Mouse (Mus musculus) heart, embryonic 14.5 days (tissue): Measurements from ENCODE around the gene Wnt3a. TPM values are rescaled to one million over a fixed set of nuclear protein-coding genes. Genes with fewer than 3 reads are reported as not detected.
A peak's percentile ranks its signal among the peaks of the same experiment; 100 is the strongest.

Experiments used
- ATAC-seq: fragments of 200-750 bp; cut with Nextera tagmentation; 2 replicates; pipeline ENCODE4 v1.8.0; 2017; ENCODE audit warnings: low read depth, moderate TSS enrichment; ENCODE audit not compliant: insufficient number of reproducible peaks, insufficient read depth, low FRiP score
- H3K27ac ChIP-seq, 2 experiments: fragments of 200-500 bp in 1 of 2; fragments of 300-500 bp in 1 of 2; sonication (generic) in 1 of 2; replicated peaks in 1 of 2; 2 replicates each; pipeline ENCODE4 v1.5.1; 2012 to 2014; ENCODE audit warnings: low read depth in 2 of 2, low read length in 2 of 2, control low read depth in 1 of 2, mild to moderate bottlenecking in 1 of 2, mixed read lengths in 1 of 2; ENCODE audit not compliant: control insufficient read depth in 1 of 2, insufficient read depth in 1 of 2
- H3K27me3 ChIP-seq: fragments of 300-500 bp; sonication (generic); 2 replicates; pipeline ENCODE4 v1.6.1; 2014; ENCODE audit warnings: mild to moderate bottlenecking, low read length, control low read depth; ENCODE audit not compliant: control insufficient read depth, insufficient read depth
- H3K36me3 ChIP-seq: fragments of 300-500 bp; sonication (generic); 2 replicates; pipeline ENCODE4 v1.6.1; 2014; ENCODE audit warnings: mild to moderate bottlenecking, control low read depth, low read length, mixed read lengths; ENCODE audit not compliant: control insufficient read depth, insufficient read depth
- H3K4me1 ChIP-seq, 2 experiments: fragments of 200-500 bp in 1 of 2; fragments of 300-500 bp in 1 of 2; sonication (generic) in 1 of 2; 2 replicates each; pipeline ENCODE4 v1.6.1; 2012 to 2014; ENCODE audit warnings: low read length in 2 of 2, control low read depth in 1 of 2, mixed read lengths in 1 of 2; ENCODE audit not compliant: control insufficient read depth in 2 of 2, insufficient read depth in 2 of 2
- H3K4me2 ChIP-seq: fragments of 300-500 bp; sonication (generic); 2 replicates; pipeline ENCODE4 v1.6.1; 2014; ENCODE audit warnings: mild to moderate bottlenecking, low read length
- H3K4me3 ChIP-seq, 2 experiments: fragments of 200-500 bp in 1 of 2; fragments of 300-500 bp in 1 of 2; sonication (generic) in 1 of 2; 2 replicates each; pipeline ENCODE4 v1.5.1; 2012 to 2014; ENCODE audit warnings: low read length in 2 of 2, mild to moderate bottlenecking in 2 of 2, control low read depth in 1 of 2, low read depth in 1 of 2, moderate library complexity in 1 of 2; ENCODE audit not compliant: control insufficient read depth in 1 of 2, insufficient read depth in 1 of 2
- H3K9ac ChIP-seq: fragments of 300-500 bp; sonication (generic); 2 replicates; pipeline ENCODE4 v1.6.1; 2014; ENCODE audit warnings: mild to moderate bottlenecking, low read length
- H3K9me3 ChIP-seq: fragments of 300-500 bp; sonication (generic); 2 replicates; pipeline ENCODE4 v1.6.1; 2016; ENCODE audit warnings: low read length, control low read depth; ENCODE audit not compliant: control insufficient read depth
- WGBS: fragments of 180-500 bp; shearing (Covaris S2); extraction: QIAGEN DNeasy Blood & Tissue Kit; methylation state at CpG from one replicate; pipeline ENCODE4 v1.1.7; 2014; 5-methylcytosine and 5-hydroxymethylcytosine counted together
- polyA plus RNA-seq: library from polyadenylated mRNA; unstranded; fragments of >200 nt; fragmentation: Nextera tagmentation; extraction: Ambion mirVana; gene quantifications from 2 replicates; pipeline ENCODE4 v1.2.1, GENCODE M21; 2014

Gene Wnt3a
- polyA plus RNA-seq, 1 experiment from 2014 or later, result not detected

DNA sequence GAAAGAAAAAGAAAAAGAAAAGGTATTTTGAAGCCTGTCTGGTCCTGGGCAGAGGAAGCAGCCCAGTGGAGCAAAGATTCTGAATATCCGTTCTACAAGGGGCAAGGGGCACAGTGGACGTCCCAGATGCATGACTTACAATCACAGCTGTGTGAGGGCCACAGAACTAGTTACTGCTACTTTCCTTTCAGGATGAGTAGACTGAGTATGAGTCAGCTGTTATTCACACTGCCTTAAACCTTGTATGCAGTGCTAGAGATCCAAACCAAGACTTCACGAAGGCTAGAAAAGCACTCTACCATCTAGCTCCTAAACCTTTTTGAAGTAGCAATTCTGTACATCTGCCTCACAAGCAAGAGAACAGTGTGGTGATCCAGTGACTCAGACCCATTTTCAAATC, 64.3 kb downstream of the Wnt3a start:
- Histone ChIP-seq H3K27ac (0 out of 4 replicates have a peak overlapping the region, but pooled peaks of 1 of the 2 experiments have one; percentile 2), H3K36me3 (peaks cover 16% of the 10 kb centered on the region), H3K4me1 (peaks cover 11 to 60% of the 10 kb centered on the region in 2 experiments), H3K4me2 (peak overlapping the region; percentile 88), H3K4me3 (peak overlapping the region; percentile 89 to 99; a peak in 3 of 4 replicates), H3K9me3 (no peaks in the 10 kb centered on the region), H3K27me3 (no peaks in the 10 kb centered on the region), H3K9ac (peak overlapping the region; percentile 100)
- 38% methylated on average over 3 of the region's 3 CpGs for WGBS
- ATAC-seq, result no peak

- WGBS, result 28% methylated on average over 2 of the region's 2 CpGs
- H3K4me2 ChIP-seq, result peak overlapping the region; percentile 88
- H3K27ac ChIP-seq, result no peak overlapping the region
- no peak for ATAC-seq
- no peak overlapping the region for H3K4me3 ChIP-seq
- no peak overlapping the region for H3K9ac ChIP-seq
- no peaks in the 10 kb centered on the region for H3K9me3 ChIP-seq
- no peaks in the 10 kb centered on the region for H3K27me3 ChIP-seq
- peaks cover 11 to 69% of the 10 kb centered on the region in 2 experiments for H3K4me1 ChIP-seq
- H3K36me3 ChIP-seq, result peaks cover 19% of the 10 kb centered on the region
These were observed 65.4 kb downstream of the Wnt3a start for GRCm38 (mm10) chr11:59225167-59225566.

DNA sequence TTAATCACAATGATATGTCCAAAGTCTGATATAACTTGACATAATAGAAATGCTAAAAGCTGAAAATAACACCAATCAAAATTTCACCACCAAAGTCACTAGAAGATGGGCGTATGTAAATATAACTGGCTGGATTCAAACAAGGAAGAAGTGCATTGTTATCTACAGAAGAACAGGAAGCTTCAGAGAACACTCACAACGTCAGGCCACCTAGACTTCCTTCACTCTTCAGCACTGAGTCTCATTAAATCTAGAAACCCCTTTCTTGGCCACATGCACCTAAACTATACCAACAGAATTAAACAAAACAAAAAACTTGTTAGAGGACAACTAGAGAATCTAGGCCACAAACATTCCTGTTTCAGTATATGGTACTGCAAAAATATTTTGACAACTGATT, 66.1 kb downstream of the Wnt3a start:
- H3K9me3 ChIP-seq, result no peaks in the 10 kb centered on the region
- no peak overlapping the region for H3K4me3 ChIP-seq
- H3K4me1 ChIP-seq, result peaks cover 11 to 69% of the 10 kb centered on the region in 2 experiments
- ATAC-seq, result no peak
- no peaks in the 10 kb centered on the region for H3K27me3 ChIP-seq
- H3K27ac ChIP-seq, result no peak overlapping the region
- H3K36me3 ChIP-seq, result peaks cover 26% of the 10 kb centered on the region
- 29% methylated on average over 2 of the region's 2 CpGs for WGBS
- peak overlapping the region; percentile 88 for H3K4me2 ChIP-seq
- peak overlapping the region; percentile 27; the same call in 1 of the 2 replicates for H3K9ac ChIP-seq

GRCm38 (mm10) chr11:59224025-59224424, 66.5 kb downstream of the Wnt3a start:
- H3K4me1 ChIP-seq, result peaks cover 11 to 70% of the 10 kb centered on the region in 2 experiments
- no peaks in the 10 kb centered on the region for H3K9me3 ChIP-seq
- 85% methylated on average over 3 of the region's 3 CpGs for WGBS
- no peaks in the 10 kb centered on the region for H3K27me3 ChIP-seq
- peaks cover 29% of the 10 kb centered on the region for H3K36me3 ChIP-seq
- peak overlapping the region; percentile 27; the same call in 1 of the 2 replicates for H3K9ac ChIP-seq
- no peak overlapping the region for H3K4me3 ChIP-seq
- peak overlapping the region; percentile 88; the same call in 1 of the 2 replicates for H3K4me2 ChIP-seq
- 0 out of 4 replicates have a peak overlapping the region, but pooled peaks of 1 of the 2 experiments have one; percentile 7 for H3K27ac ChIP-seq
- ATAC-seq, result no peak

DNA sequence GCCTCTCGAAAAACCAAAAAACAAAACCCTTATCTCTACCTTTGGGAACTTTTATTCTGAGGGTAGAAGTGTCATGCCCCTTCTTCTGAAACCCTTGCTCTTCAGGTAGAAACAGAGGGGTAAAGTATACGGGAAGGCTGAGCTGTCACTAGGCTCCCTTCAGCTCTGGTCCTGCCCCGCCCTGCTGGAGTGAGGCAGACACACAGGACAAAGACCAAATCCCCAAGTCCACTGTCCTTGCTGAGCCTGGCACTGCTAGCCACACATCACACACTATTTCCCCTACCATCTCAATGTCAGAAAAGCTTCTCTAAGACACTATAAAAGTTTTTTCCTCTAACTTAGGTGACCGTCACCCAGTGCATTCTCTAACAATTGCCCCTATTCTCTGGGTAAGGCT, 68.2 kb downstream of the Wnt3a start:
- no peak overlapping the region for H3K4me3 ChIP-seq
- H3K36me3 ChIP-seq, result peaks cover 44% of the 10 kb centered on the region
- WGBS, result 81% methylated on average over 4 of the region's 4 CpGs
- H3K27ac ChIP-seq, result no peak overlapping the region
- peaks cover 7 to 81% of the 10 kb centered on the region in 2 experiments for H3K4me1 ChIP-seq
- no peak overlapping the region for H3K4me2 ChIP-seq
- no peaks in the 10 kb centered on the region for H3K9me3 ChIP-seq
- no peaks in the 10 kb centered on the region for H3K27me3 ChIP-seq
- ATAC-seq, result no peak
- H3K9ac ChIP-seq, result no peak overlapping the region

- H3K4me1 ChIP-seq, result peaks cover 7 to 83% of the 10 kb centered on the region in 2 experiments
- H3K9me3 ChIP-seq, result no peaks in the 10 kb centered on the region
- H3K27ac ChIP-seq, result no peak overlapping the region
- H3K4me2 ChIP-seq, result no peak overlapping the region
- no peak for ATAC-seq
- H3K9ac ChIP-seq, result no peak overlapping the region
- no peaks in the 10 kb centered on the region for H3K27me3 ChIP-seq
- H3K4me3 ChIP-seq, result no peak overlapping the region
- H3K36me3 ChIP-seq, result peaks cover 44% of the 10 kb centered on the region
These were observed 68.9 kb downstream of the Wnt3a start for GRCm38 (mm10) chr11:59221604-59222003.

DNA sequence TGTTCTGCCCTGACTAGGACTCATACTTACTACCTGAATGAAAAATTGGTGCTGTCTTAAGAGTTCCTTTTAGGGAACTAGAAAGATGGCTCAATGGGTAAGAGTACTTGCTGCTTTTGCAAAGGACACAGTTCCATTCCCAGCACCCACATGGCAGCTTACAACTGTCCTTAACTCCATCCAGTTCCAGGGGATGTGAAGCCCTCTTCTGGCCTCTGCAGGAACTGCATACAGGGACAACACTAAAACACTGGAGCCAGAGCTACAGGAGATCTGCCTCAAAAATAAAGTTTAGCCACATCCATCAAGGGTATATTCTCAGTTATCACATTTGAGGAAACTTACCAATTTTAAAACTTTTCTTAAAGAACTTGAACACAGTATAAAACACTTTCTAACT, 71.5 kb downstream of the Wnt3a start:
- Histone ChIP-seq H3K9me3 (no peaks in the 10 kb centered on the region), H3K27ac (no peak overlapping the region), H3K4me2 (no peak overlapping the region), H3K4me3 (no peak overlapping the region), H3K4me1 (peaks cover 3 to 62% of the 10 kb centered on the region in 2 experiments), H3K9ac (no peak overlapping the region), H3K36me3 (peaks cover 50% of the 10 kb centered on the region), H3K27me3 (no peaks in the 10 kb centered on the region)
- no peak for ATAC-seq

GRCm38 (mm10) chr11:59218389-59218998, 72.1 kb downstream of the Wnt3a start:
- Histone ChIP-seq H3K9me3 (no peaks in the 10 kb centered on the region), H3K4me2 (no peak overlapping the region), H3K27ac (0 out of 4 replicates have a peak overlapping the region, but pooled peaks of 1 of the 2 experiments have one; percentile 28), H3K4me3 (no peak overlapping the region), H3K4me1 (peaks cover under 1 to 62% of the 10 kb centered on the region in 2 experiments), H3K36me3 (peaks cover 51% of the 10 kb centered on the region), H3K9ac (no peak overlapping the region), H3K27me3 (no peaks in the 10 kb centered on the region)
- no peak for ATAC-seq
- 72% methylated on average over 4 of the region's 4 CpGs for WGBS
